Mouse (Mus musculus) heart, postnatal 10 days (tissue): ENCODE results near the gene Gm20850. TPM values are rescaled to one million over a fixed set of nuclear protein-coding genes. Genes with fewer than 3 reads are reported as not detected.
"Not testable (repeated sequence)": the region's sequence is repeated elsewhere in the genome, so short reads cannot be mapped to it uniquely, and the experiment has no call there.

Experiments used
- DNase-seq, 2 experiments: peaks; one replicate each; pipeline ENCODE4 v3.0.0; 2021
- intact Hi-C: fragments of 180-260 bp; cut with DNase I; formaldehyde crosslinking; loops from one replicate; pipeline ENCODE4 v1.15.1; 2025
- total RNA-seq, 2 experiments: library from RNA; stranded (reverse); gene quantifications; 2 replicates each; pipeline ENCODE4 v1.2.3; 2021

Gm20850 gene
- not detected for total RNA-seq

- intact Hi-C loops, DNase-seq: not testable (repeated sequence)
Measured at GRCm38 (mm10) chrY:75715022-75715421, at the start of gene Gm20850. Gene Gm20850, plus strand, starts transcription at chrY:75715322.
